Mouse (Mus musculus) adrenal gland, adult (tissue): ENCODE data around the gene Rasgef1b.

ENCODE experiments used
- DNase-seq, 2 experiments: peaks; one replicate each; pipeline ENCODE4 v3.0.0; 2022 to 2023; ENCODE audit warnings: low spot score in 1 of 2; ENCODE audit not compliant: inconsistent age in 2 of 2

The Rasgef1b gene

GRCm38 (mm10) chr5:99413391-99413790 lies 315.5 kb downstream of the Rasgef1b start:
- no peak for DNase-seq

GRCm38 (mm10) chr5:99404403-99405170 lies 324.3 kb downstream of the Rasgef1b start:
- no peak for DNase-seq

- DNase-seq: no peak
Observed at GRCm38 (mm10) chr5:99403325-99403724, 325.5 kb downstream of the Rasgef1b start.

GRCm38 (mm10) chr5:99402784-99403183 lies 326.1 kb downstream of the Rasgef1b start:
- DNase-seq: no peak

- DNase-seq: no peak
Observed at GRCm38 (mm10) chr5:99402297-99402696, 326.6 kb downstream of the Rasgef1b start.

- DNase-seq: no peak
Observed at GRCm38 (mm10) chr5:99399855-99400626, 328.8 kb downstream of the Rasgef1b start.

GRCm38 (mm10) chr5:99398472-99399070 lies 330.3 kb downstream of the Rasgef1b start:
- DNase-seq: no peak

GRCm38 (mm10) chr5:99394578-99394977 lies 334.3 kb downstream of the Rasgef1b start:
- DNase-seq: no peak

- no peak for DNase-seq
Observed at GRCm38 (mm10) chr5:99391525-99391924, 337.3 kb downstream of the Rasgef1b start.

DNA sequence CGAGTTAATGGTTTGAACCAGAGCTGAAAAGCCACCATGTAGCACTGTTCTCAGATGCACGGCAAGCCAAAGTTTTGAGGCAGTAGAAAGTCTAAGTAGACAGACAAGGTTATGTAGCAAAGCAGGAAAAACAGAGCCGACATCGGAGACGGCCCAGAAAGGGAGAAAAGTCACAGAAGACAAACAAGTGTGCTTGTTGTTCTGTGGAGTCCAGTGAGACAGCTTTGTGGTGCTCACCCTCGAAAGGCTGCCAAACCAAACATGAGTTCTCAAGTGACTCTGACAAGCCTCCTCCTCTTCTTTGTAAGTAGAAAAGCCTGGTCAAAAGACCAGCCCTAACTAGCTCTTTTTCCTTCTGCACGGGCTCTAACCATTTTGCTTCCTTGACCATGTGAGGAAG lies 338.1 kb downstream of the Rasgef1b start:
- no peak for DNase-seq

- DNase-seq: no peak
Observed at GRCm38 (mm10) chr5:99390314-99390713, 338.6 kb downstream of the Rasgef1b start.

DNA sequence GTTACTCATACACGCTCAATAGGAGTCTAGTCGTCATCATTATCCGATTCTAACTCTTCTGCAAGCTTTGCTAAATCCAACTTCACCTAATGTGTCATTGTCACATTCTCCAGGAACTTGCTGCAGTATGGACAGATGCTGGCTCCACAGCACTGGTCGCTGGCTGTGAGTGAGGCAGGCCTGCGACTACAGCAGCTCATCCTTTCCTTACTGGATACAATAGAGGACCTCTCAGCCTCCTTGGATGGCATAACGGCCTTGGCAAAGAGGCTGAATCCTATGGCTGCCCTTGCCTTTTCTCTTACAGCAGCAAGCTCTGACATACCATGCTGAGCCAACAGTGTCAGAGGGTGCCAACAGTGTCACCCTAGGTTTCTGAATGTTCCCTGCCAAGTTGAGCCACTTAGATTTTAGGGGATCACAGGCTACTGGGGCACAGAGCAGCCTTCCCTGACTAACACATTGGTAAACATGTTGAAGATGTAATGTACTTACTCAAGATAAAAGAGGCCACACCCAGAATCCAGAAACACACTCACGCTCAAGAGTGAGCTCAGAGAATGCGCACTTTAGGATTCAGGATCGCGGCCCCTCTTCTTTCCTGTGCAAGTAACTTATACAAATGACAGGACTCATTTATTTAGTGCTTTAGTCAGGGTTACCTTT lies 340.1 kb downstream of the Rasgef1b start:
- no peak for DNase-seq

DNA sequence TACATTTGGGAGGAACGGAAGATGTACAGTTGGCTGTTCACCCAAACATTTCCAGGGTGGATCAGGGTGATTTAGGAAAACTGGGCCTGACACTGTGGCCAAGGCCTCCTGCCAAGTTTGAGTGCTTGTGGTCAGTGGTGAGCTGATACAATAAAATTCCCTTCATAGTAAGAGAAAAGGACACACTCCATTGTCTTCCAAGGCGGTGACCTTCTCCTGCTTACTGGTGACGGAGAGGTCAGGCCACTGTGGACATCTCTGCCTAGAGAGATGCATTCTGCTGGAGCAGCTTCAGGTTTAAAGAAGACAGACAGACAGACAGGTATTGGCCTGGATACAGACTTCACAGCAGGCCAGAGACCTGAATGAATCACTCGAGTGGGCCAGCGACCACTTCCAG lies 340.7 kb downstream of the Rasgef1b start:
- no peak for DNase-seq

DNA sequence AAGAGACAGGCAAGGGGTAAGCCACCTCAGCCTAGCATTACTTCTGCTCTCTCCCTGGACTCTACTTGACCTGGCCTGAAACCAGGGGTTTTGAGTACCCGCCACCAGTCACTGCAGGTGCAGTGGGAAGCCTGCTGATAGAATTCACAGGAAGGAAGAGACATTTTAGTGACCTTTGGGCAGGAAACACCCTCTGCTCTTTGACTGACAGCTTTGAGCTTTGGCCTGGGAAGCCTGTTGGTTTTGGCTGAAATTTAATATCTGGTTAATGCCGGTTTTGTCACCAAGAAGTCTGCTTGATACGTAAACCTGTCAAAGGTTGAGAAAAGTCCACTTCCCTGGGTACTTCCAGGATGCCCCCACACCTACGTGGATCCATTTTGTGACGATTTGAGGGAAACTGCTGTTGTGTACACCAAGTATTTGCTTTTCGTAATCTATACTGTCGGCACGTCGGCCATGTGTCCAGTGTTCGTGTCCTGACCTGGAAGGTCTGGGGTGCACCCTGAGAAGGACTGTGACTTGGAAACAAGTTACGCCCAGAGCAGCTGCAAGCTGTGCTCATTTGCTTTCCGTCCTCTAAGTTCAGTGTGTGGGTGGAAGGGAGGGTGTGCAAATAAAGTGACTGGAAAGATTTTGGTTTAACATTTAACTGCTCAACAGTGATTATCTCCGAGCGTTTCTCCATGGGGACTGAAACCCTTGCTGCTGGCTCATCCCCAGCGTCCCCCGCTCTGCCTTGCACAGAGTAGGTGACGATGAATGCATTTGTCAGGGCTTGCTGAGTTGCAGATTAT lies 341.5 kb downstream of the Rasgef1b start:
- DNase-seq: no peak

- DNase-seq: no peak
Observed at GRCm38 (mm10) chr5:99386246-99386845, 342.5 kb downstream of the Rasgef1b start.

- no peak for DNase-seq
Observed at GRCm38 (mm10) chr5:99385737-99386136, 343.1 kb downstream of the Rasgef1b start.

DNA sequence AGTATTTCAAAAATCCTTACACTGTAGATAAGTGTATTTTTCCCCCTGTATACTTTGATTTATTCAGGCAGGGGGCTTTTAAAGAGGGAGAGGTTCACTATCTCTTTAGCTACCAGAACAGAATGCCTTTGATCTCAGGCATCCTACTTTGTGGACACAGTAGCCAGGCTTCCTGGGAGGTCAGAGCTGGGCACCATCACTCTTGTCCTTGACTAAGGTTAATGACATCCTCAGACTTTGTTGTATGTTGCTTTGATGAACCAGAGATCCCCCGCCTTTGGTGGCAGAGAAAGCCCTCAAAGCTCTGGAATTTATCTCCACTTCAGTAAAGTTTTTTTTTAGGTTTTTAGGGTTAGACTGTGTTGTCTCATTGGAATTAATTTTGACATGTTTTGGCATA lies 343.8 kb downstream of the Rasgef1b start:
- DNase-seq: peak in 1 of 2 experiments; percentile 64

GRCm38 (mm10) chr5:99383783-99384281 lies 345.0 kb downstream of the Rasgef1b start:
- no peak for DNase-seq

DNA sequence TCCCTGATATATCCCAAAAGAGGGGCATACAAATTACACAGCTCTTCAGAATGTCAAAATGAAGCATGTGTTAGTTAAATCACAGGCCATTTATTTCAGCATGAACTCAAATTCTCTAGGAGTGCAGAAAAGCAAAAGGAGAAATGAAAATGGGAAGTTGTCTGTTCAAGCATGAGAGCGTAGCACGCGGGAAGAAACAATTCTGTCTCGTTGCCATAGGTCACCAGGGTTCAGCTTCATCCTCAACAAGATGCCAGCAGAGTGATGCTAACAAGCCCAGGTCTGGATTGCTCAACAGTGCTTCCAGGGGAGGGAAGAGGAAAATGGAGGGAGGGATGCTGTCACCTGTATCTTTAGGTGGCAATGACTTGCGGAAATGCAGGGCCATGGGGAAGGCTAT lies 346.1 kb downstream of the Rasgef1b start:
- DNase-seq: no peak

DNA sequence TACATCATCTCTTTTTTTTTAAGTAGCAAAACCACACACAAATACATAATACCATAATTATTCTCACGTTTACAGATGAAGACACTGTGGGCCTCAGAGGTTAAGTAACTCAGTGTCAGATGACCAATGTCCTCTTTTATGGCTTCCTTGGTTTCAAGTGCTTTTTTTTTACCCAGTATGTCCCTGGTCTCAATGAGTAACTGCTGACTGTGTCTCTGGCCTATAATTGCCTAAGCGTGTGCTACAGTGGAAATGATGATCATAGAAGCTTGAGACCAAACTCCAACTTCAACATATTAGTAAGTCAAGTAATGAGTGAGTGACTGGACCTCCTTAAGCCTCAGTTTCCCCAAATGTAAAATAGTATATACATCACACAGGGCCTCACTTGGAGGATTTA lies 347.2 kb downstream of the Rasgef1b start:
- DNase-seq: peak in 1 of 2 experiments; percentile 68
